Mouse (Mus musculus) CD8-positive naive resting alpha-beta T cell, adult 2 months (primary cell): ENCODE data around the gene Thy1.

Experiments used
- DNase-seq, 2 experiments: peaks; one replicate each; pipeline ENCODE4 v3.0.0; 2022; ENCODE audit warnings: low read depth in 2 of 2, low spot score in 2 of 2

Gene Thy1

DNA sequence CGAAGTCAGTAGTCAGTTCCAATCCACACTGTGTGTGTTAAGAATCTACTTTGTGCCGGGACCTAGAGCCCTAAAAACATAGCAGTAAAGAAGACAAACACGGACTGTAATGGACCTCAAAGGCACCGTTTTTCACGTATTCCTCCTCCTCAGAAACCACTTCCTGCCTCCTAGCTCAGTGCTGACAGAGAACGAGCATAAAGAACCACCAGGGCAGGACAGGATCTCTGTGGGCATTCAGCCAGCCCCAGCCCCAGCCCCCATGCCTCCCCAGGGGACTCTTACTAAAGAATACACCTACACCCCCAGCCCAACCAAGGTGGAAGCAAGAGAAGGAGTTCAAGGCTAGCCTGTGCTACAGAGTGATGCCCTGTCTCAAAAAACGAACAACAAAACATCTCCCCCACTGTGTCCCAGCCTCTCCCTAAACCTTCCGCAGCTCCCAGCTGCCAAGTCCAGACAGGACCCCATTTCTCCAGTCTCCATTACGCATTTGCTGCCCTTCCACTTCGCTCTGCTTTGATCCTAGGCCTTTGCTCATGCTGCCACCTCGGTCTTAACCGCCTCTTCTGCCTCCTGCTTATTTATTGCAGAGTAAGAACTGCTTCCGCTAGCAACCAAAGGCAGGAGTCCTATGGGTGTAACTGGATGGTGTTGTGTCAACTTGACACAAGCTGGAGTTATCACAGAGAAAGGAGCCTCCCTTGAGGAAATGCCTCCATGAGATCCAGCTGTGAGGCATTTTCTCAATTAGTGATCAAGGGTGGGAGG lies 9.0 kb upstream of the Thy1 start:
- DNase-seq: peak; percentile 53 to 73

DNA sequence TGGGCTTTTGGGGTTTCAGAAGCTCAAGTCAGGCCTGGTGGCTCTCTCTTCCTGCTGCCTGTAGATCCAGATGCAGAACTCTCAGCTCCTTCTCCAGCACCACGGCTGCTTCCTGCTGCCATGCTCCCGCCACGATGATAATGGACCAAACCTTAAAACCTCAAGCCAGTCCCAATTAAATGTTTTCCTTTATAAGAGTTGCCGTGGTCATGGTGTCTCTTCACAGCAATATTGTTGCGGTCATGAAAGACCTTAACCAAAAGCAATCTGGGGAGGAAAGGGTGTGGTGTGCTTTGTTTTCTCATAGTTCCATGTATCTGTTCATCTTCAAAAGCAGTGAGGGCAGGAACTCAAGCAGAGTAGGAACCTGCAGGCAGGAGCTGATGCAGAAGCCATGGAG lies 6.1 kb upstream of the Thy1 start:
- no peak for DNase-seq

DNA sequence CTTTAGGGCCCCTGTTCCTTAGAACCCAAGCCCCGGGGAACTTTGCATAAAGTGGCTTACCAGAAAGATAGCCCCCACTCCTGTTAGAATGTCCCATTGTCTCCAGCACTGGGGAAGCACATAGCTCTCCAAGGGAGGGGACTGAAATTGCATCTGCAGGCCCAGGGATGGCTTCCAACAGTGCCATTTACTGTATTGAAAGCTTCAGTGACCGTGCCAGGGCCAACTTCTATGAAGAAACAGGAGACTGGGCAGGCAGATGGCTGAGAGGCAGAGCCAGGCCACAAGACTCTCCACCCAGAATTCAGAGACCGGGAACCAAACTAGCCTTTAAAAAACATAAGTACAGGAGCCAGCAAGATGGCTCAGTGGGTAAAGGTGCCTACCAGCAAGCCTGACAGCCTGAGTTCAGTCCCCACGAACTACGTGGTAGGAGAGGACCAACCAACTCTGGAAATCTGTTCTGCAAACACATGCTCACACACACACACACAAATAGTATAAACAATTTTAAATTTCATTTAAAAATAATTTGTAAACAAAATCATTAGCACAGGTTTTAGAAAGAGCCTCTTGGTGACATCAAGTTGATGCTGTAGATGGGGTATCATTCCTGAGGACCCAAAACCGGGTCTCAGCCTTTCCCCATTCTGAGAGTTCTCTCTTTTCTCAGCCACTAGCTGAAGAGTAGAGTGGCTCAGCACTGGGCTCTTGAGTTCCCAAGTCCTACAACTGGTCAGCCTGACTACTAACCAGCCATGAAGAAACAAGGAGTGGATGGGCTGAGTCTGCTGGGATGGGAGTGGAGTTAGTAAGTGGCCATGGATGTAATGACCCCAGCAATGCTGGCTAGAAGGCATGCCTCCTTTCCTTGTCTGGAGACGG lies 1.4 kb upstream of the Thy1 start:
- no peak for DNase-seq

DNA sequence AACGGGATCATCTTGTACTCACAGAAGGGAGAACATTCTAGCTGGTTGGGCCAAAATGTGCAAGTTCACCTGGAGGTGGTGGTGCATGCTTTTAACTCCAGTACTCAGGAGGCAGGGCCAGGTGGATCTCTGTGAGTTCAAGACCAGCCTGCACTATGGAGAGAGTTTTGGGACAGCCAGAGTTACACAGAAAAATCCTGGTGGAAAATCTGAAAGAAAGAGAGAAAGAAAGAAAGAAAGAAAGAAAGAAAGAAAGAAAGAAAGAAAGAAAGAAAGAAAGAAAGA lies 846 bp upstream of the Thy1 start:
- DNase-seq: no peak

DNA sequence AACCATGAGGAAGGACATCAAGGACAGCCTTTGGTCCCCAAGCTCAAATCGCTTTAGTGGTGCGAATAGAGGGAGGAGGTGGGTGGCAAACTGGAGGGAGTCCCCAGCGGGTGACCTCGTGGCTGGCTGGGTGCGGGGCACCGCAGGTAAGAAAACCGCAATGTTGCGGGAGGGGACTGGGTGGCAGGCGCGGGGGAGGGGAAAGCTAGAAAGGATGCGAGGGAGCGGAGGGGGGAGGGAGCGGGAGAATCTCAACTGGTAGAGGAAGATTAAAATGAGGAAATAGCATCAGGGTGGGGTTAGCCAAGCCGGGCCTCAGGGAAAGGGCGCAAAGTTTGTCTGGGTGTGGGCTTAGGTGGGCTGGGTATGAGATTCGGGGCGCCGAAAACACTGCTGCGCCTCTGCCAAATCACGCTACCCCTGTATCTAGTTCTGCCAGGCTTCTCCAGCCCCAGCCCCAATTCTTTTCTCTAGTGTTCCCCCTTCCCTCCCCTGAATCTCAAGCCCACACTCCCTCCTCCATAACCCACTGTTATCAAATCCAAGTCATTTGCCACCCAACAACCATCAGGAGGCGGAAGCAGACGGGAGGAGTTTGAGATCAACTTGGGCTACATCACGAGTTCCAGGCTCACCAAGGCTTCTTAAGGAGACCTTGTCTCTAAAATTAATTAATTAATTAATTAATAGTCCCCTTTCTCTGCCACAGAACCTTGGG lies 683 bp downstream of the Thy1 start:
- DNase-seq: peak in 1 of 2 experiments; percentile 37

DNA sequence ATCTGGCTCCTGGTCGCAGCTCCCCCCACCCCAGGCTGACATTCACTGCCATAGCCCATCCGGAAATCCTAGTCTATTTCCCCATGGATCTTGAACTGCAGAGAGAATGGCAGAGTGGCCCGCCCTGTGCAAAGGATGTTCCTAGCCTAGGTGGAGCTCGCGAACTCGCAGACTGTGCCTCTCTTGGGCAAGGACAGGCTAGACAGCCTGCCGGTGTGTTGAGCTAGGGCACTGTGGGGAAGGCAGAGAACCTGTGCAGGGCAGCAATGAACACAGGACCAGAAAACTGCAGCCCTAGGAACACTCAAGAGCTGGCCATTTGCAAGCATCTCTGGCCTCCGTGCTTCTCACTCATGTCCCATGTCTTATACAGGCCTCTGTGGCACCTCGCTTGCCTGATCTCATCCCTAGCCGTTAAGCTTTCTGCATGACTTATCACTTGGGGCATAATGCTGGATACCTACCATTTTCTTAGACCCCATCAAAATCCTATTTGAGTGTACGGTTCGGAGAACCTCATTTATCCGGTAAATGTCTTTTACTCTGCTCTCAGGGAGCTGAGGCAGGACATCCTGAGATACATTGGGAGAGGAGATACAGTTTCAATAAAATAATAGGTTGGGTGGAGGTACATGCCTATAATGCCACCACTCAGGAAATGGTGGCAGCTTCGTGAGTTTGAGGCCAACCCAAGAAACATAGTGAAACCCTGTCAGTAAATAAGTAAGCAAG lies 1.4 kb downstream of the Thy1 start:
- no peak for DNase-seq

DNA sequence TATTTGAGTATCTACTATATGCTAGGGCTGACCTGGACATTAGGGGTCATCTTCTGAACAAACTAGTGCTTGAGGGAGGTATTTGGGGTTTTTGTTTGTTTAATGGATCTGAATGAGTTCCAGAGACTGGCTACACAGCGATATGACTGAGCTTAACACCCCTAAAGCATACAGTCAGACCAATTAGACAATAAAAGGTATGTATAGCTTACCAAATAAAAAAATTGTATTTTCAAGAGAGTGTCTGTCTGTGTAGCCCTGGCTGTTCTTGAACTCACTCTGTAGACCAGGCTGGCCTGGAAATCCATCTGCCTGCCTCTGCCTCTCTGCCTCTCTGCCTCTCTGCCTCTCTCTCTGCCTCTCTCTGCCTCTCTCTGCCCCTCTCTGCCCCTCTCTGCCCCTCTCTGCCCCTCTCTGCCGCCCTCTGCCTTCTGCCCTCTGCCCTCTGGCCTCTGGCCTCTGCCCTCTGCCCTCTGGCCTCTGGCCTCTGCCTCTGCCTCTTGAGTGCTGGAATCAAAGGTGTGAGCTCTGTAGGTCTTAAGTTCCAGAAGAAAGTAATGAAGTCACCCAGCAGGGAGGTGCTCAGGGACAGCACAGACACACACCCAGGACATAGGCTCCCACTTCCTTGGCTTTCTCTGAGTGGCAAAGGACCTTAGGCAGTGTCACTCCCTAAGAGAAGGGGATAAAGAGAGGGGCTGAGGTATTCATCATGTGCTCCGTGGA lies 2.1 kb downstream of the Thy1 start:
- DNase-seq: no peak

DNA sequence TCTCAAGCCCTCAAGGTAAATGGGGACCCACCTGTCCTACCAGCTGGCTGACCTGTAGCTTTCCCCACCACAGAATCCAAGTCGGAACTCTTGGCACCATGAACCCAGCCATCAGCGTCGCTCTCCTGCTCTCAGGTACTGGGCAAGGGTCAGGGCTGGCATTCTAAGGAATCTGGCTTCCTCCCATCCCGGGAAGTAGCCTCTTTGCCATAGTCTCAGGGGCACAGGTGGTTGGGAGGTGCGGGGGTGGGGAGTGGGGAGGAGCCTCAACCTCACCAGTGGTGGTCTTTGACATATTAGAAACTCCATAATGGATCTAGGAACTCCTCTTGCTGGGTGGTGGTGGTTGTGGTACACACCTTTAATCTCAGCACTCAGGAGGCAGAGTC lies 2.7 kb downstream of the Thy1 start:
- DNase-seq: no peak

DNA sequence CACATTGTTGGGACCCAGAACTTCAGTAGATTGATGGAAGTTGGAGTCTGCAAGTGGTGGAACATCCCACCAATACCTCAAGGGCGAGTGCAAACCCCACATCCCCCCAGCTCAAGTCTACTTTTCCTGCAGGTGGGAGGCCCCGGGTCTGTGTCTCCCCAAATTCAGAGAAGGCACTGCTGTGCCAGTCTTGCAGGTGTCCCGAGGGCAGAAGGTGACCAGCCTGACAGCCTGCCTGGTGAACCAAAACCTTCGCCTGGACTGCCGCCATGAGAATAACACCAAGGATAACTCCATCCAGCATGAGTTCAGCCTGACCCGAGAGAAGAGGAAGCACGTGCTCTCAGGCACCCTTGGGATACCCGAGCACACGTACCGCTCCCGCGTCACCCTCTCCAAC lies 3.2 kb downstream of the Thy1 start:
- DNase-seq: no peak

DNA sequence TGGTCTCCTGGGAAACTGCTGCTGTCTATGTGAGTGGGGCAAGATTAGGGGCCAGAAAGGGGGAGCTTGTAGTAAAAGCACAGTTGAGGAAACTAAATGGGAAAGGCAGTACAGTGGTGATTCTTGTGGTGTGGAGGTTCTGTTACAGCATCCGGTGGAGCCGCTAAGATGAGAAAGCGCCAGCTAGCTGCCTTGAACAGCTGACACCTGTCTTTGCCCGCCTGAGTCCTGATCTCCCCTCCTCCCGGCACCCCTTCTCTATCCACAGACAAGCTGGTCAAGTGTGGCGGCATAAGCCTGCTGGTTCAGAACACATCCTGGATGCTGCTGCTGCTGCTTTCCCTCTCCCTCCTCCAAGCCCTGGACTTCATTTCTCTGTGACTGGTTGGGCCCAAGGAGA lies 3.9 kb downstream of the Thy1 start:
- peak in 1 of 2 experiments; percentile 53 for DNase-seq

DNA sequence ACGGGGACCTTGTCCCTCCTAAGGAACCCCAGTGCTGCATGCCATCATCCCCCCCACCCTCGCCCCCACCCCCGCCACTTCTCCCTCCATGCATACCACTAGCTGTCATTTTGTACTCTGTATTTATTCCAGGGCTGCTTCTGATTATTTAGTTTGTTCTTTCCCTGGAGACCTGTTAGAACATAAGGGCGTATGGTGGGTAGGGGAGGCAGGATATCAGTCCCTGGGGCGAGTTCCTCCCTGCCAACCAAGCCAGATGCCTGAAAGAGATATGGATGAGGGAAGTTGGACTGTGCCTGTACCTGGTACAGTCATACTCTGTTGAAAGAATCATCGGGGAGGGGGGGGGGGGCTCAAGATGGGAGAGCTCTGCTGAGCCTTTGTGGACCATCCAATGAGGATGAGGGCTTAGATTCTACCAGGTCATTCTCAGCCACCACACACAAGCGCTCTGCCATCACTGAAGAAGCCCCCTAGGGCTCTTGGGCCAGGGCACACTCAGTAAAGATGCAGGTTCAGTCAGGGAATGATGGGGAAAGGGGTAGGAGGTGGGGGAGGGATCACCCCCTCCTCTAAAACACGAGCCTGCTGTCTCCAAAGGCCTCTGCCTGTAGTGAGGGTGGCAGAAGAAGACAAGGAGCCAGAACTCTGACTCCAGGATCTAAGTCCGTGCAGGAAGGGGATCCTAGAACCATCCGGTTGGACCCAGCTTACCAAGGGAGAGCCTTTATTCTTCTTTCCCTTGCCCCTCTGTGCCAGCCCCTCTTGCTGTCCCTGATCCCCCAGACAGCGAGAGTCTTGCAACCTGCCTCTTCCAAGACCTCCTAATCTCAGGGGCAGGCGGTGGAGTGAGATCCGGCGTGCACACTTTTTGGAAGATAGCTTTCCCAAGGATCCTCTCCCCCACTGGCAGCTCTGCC lies 4.6 kb downstream of the Thy1 start:
- no peak for DNase-seq

DNA sequence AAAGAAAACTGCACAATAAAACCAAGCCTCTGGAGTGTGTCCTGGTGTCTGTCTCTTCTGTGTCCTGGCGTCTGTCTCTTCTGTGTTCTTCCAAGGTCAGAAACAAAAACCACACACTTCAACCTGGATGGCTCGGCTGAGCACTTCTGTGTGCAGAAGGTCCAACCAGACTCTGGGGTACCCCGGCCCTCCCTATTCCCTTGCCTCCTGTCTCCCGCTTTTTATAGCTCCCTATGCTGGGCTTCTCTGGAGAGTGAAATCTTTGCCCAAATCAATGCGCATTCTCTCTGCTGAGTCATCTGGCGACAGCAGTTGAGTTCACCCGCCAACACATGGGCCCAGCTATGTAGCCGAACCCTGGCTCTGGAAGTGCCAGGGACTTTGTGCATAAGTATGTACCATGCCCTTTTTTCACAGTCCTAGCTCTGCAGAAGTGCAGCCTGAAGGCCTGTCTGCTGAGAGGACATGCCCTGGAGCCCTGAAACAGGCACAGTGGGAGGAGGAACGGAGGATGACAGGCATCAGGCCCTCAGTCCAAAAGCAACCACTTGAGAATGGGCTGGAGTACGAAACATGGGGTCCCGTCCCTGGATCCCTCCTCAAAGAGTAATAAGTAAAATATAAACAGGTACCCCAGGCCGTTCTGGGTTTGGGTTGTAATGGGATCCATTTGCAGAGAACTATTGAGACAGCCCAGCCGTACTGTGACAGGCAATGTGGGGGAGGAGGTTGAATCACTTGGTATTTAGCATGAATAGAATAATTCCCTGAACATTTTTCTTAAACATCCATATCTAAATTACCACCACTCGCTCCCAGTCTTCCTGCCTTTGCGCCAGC lies 5.6 kb downstream of the Thy1 start:
- no peak for DNase-seq

DNA sequence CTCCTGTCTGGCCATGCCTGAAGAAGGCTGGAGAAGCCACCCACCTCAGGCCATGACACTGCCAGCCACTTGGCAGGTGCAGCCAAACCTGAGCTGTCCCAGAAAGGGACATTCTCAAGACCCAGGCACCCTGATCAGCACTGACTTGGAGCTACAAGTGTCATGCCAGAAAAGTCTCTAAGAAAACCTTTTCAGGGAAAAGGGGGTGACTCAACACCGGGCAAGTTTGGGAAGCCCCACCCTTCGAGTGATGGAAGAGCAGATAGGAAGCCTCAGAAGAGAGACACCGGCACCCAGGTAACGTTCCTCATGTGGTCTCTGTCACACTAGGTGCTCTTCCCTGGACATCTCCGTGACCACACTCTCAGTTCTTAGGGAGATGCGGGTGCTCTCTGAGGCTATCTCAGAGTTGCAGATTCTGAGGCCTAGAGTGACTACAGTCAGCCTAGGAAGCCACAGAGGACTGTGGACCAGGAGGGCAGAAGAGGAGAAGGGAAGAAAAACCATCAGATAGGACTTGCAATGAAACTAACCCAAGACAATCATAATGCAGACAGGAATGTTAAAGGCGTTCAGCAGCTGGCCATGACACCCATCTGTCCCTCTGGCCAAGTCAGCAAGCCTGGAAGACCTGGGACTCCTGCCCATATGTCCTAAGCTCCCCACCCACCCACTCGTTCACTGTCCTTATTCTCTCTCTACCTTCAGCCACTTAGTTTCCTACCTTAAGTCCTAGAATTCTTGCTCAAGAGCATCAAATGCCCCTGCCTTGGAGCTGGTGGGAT lies 6.4 kb downstream of the Thy1 start:
- no peak for DNase-seq

DNA sequence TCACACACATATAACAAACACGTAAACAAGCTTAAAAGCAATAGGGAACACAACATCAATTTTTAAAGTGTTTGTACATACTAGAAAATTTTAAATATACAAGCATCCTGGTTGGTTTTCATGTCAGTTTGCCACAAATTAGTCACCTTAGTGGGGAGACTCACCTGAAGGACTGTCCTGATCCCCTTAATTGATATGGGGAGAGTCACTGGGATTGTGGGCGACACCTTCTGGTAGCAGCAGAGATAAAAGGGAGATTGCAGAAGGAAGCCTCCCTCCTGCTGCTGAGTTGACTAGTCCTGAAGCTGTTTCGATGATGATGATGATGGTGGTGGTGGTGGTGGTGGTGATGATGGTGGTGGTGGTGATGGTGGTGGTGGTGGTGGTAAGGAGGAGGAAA lies 9.7 kb downstream of the Thy1 start:
- DNase-seq: no peak

DNA sequence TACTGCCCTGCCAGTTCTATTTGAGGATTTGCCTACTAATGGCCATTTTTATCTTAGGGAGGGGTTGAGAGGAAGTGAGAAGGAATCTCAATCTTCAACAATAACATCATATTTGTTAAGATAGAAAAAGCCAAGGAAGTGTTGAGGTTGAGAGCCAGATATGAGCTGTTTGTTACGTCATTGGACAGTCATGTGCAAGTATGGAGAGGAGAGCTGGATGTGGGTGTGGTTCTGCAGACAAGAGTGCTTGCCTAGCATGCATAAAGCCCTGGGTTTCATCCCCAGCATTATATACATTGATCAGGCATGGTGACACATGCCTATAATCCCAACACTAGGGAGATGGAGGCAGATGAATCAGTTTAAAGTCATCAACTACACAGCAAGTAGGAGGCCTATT lies 10.8 kb downstream of the Thy1 start:
- DNase-seq: no peak

DNA sequence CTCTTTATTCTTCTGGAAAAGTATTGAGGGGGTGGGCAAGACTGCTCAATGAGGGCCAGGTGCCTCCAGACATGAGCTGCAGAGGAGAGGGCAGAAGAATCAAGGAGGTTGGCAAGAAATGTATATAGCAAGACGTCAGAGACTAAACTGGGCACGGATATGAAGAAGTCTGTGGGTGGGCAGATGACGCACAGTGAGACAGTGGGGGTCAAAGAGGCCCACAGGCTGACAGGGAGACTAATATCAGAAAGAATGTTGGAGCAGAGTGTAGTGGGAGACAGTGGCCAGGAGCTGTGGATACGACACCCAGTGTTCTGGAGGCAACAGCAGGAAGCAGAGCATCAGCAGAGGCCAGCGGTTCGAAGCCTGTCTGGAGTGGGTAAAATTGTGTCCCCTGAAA lies 15.4 kb downstream of the Thy1 start:
- no peak for DNase-seq

DNA sequence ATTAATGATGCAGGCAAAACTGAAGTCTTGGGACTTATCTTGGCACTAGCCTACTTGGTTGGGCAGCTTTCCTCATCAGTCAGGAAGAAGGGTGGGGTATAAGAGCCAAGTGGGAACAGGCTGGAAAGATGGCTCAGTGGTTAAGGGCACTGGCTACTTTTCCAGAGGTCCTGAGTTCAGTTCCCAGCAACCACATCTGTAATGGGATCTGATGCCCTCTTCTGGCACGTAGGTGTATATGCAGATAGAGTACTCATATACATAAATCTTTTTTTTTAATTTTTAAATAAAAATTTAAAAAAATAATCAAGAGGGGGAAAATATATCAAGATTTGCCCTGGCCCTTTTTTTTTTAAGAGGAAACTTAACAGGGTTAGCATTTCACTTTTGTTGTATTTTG lies 22.0 kb downstream of the Thy1 start:
- DNase-seq: no peak

DNA sequence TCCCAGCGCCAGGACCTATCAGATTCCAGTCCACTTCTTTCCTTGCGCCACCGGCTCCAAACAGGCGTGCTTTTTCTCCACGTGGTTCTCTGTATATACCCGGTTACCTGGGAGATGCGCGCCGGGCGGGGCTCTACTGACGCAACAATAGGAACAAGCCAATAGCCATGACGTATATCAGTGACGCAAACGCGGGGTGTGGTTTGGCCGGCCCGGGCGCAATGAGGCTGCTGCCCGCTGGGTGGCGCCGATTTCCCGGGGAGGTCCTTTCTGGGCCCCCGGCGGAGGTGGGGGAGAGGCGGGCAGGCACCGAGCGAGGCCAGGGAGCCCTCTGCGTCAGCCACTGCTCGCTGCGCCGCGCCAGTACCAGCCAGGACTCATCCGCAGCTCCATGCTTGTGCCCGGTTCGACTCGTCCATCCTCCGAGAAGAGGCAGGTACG lies 23.6 kb downstream of the Thy1 start, which contains the start of gene Usp2:
TSS of gene Usp2 (plus strand) at position 237 of the 441 bp plus-strand sequence.
- peak; percentile 100 for DNase-seq
